Mouse (Mus musculus) heart, postnatal 0 days (tissue): ENCODE measurements around the gene Prkar2a. TPM values are rescaled to one million over a fixed set of nuclear protein-coding genes. Genes with fewer than 3 reads are reported as not detected.

ENCODE experiments used
- ATAC-seq: fragments of 200-750 bp; cut with Nextera tagmentation; 2 replicates; pipeline ENCODE4 v1.8.0; 2017; ENCODE audit warnings: low read depth, moderate number of reproducible peaks, moderate library complexity; ENCODE audit not compliant: insufficient read depth
- DNase-seq: peaks from one replicate; pipeline ENCODE4 v3.0.0-alpha.2; 2016; ENCODE audit warnings: low spot score
- H3K27ac ChIP-seq: fragments of 300-500 bp; sonication (generic); 2 replicates; pipeline ENCODE4 v1.5.1; 2014; ENCODE audit warnings: low read depth, mild to moderate bottlenecking
- H3K27me3 ChIP-seq: fragments of 300-500 bp; sonication (generic); 2 replicates; pipeline ENCODE4 v1.6.1; 2014; ENCODE audit warnings: low read length, mixed read lengths; ENCODE audit not compliant: control insufficient read depth, insufficient read depth
- H3K36me3 ChIP-seq: fragments of 300-500 bp; sonication (generic); replicated peaks from 2 replicates; pipeline ENCODE4 v1.6.1; 2014; ENCODE audit warnings: low read length, mixed read lengths; ENCODE audit not compliant: control insufficient read depth, insufficient read depth
- H3K4me1 ChIP-seq: fragments of 300-500 bp; sonication (generic); 2 replicates; pipeline ENCODE4 v1.6.1; 2014; ENCODE audit warnings: antibody characterized with exemption; ENCODE audit not compliant: control insufficient read depth, insufficient read depth
- H3K4me2 ChIP-seq: fragments of 300-500 bp; sonication (generic); 2 replicates; pipeline ENCODE4 v1.6.1; 2014; ENCODE audit warnings: low read depth, mild to moderate bottlenecking, low read length, moderate library complexity
- H3K4me3 ChIP-seq: fragments of 300-500 bp; sonication (generic); 2 replicates; pipeline ENCODE4 v1.5.1; 2014; ENCODE audit warnings: low read depth, low read length
- H3K9ac ChIP-seq: fragments of 300-500 bp; sonication (generic); replicated peaks from 2 replicates; pipeline ENCODE4 v1.6.1; 2014; ENCODE audit warnings: low read depth, low read length, mixed read lengths
- H3K9me3 ChIP-seq: fragments of 300-500 bp; sonication (generic); replicated peaks from 2 replicates; pipeline ENCODE4 v1.6.1; 2016; ENCODE audit warnings: low read length; ENCODE audit not compliant: control insufficient read depth
- CTCF ChIP-seq: IDR thresholded peaks from 2 replicates; pipeline ENCODE4 v1.5.1; 2016; ENCODE audit warnings: antibody characterized with exemption, control low read depth, low read depth
- EP300 ChIP-seq: IDR thresholded peaks from 2 replicates; pipeline ENCODE4 v1.6.1; 2016; ENCODE audit warnings: antibody characterized with exemption, low read depth
- WGBS: fragments of 180-500 bp; shearing (Covaris S2); extraction: QIAGEN DNeasy Blood & Tissue Kit; methylation state at CpG from one replicate; pipeline ENCODE4 v1.1.7; 2014; 5-methylcytosine and 5-hydroxymethylcytosine counted together
- polyA plus RNA-seq: library from polyadenylated mRNA; unstranded; fragments of >200 nt; fragmentation: Nextera tagmentation; extraction: Ambion mirVana; gene quantifications from 2 replicates; pipeline ENCODE4 v1.2.1, GENCODE M21; 2015
- total RNA-seq: library from RNA; depleted of rRNA; stranded (reverse); fragments of >200 nt; gene quantifications from 2 replicates; pipeline ENCODE4 v1.2.3, GENCODE M21; 2014; ENCODE audit warnings: low replicate concordance

Gene Prkar2a
- total and polyA plus RNA-seq, 2 experiments from 2014 or later = 20.7 to 48.2 TPM

DNA sequence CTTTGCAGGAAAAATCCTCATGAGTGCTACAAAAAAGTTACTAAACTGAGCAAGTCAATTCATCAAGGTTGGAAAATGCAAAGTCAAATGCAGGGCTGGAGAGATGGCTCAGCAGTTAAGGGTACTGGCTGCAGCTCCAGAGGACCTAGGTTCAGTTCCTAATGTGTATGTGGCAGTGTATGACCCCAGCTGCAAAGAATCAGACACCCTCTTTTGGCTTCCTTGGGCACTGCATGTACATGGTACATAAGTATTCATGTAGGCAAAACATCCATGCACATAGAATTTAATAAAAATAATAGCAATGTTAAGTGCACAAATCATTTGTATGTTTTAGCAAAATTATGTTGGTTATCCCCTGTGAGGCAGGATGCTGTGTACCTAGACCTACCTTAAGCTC lies 43.3 kb downstream of the Prkar2a start:
- ATAC-seq (no peak), DNase-seq (no peak)
- Histone ChIP-seq H3K4me3 (no peak overlapping the region), H3K4me1 (no peaks in the 10 kb centered on the region), H3K36me3 (peaks cover 42% of the 10 kb centered on the region), H3K9ac (no peak overlapping the region), H3K27me3 (no peaks in the 10 kb centered on the region), H3K9me3 (no peaks in the 10 kb centered on the region), H3K4me2 (no peak overlapping the region), H3K27ac (no peak overlapping the region)
- TF ChIP-seq EP300 (no peak), CTCF (no peak)

DNA sequence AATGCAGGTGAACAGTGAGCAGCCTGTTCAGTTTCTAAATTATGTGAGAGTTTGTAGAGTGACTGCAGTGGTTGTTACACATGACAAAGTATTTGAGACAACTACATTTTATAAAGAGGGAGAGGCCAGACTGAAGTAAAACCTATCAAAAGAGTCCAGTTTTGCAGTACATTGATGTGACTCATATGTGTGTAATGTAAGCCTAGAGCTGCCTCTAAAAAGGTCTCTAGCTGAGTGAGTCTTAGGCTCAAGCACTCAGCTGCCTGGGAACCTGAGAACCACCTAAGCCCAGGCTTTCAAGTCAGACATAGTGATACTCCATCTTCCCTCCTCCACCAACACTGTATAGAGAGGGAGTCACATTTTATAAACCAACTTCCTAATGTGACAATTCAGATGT lies 45.5 kb downstream of the Prkar2a start:
- H3K9me3 ChIP-seq = no peaks in the 10 kb centered on the region
- no peak for ATAC-seq

DNA sequence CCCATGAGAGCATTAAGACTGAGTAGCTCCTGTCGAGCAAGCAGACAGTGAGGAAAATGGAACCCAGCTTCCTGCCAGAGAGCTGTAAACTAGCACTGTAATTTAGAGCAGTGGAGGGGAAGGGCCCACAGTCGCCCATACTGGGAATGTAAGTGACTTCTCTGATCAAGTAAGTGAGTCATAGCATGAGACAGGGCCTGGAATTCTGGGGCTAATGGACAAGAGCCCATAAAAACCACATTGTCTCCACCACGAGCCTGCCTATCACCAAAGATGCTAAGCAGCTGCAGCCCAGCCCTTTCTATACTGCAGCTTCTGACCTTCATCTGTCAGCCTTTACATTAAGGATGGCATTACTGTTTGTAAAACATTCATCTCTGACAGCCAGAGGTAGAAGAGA lies 50.1 kb downstream of the Prkar2a start:
- H3K4me3 ChIP-seq = no peak overlapping the region
- DNase-seq = no peak
- H3K27me3 ChIP-seq = no peaks in the 10 kb centered on the region
- H3K27ac ChIP-seq = no peak overlapping the region
- H3K36me3 ChIP-seq = peaks cover 52% of the 10 kb centered on the region
- no peak overlapping the region for H3K4me2 ChIP-seq
- no peak overlapping the region for H3K9ac ChIP-seq
- H3K9me3 ChIP-seq = no peaks in the 10 kb centered on the region
- WGBS = 58% methylated on average over 3 of the region's 3 CpGs
- no peaks in the 10 kb centered on the region for H3K4me1 ChIP-seq
- ATAC-seq = no peak
- TF ChIP-seq CTCF (no peak), EP300 (no peak)

More for the DNA sequence above, 45.5 kb downstream of the Prkar2a start:
- no peak for TF ChIP-seq CTCF
- TF ChIP-seq EP300 = no peak
- no peak overlapping the region for H3K9ac ChIP-seq
- no peaks in the 10 kb centered on the region for H3K4me1 ChIP-seq
- peaks cover 34% of the 10 kb centered on the region for H3K36me3 ChIP-seq
- DNase-seq = no peak
- H3K27ac ChIP-seq = no peak overlapping the region
- H3K4me2 ChIP-seq = no peak overlapping the region
- H3K27me3 ChIP-seq = no peaks in the 10 kb centered on the region
- no peak overlapping the region for H3K4me3 ChIP-seq

DNA sequence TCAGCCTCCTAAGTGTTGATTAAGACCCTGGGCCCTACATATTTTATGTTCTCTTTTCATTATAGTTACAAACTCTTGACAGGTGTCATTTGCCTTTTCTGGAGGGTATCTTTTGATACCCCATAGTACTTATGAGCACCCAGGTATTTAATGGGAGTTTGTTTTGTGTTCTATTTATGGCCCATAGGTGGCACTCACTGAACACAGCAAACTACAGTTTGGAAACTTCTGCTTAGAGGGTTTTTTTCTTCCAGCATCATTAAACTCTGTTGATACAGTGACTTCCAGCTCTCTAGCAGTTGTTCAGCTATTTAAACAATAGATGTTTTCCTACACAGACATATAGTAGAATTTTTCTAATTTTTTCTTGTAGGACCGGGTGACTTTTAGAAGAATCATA lies 50.9 kb downstream of the Prkar2a start:
- H3K4me3 ChIP-seq = no peak overlapping the region
- no peaks in the 10 kb centered on the region for H3K27me3 ChIP-seq
- H3K4me1 ChIP-seq = no peaks in the 10 kb centered on the region
- ATAC-seq (no peak), DNase-seq (peak; percentile 39)
- TF ChIP-seq CTCF (peak; percentile 39), EP300 (no peak)
- H3K36me3 ChIP-seq = peaks cover 50% of the 10 kb centered on the region
- no peak overlapping the region for H3K9ac ChIP-seq
- WGBS = 90% methylated on average over 1 of the region's 1 CpGs
- no peak overlapping the region for H3K4me2 ChIP-seq
- no peak overlapping the region for H3K27ac ChIP-seq
- H3K9me3 ChIP-seq = no peaks in the 10 kb centered on the region

DNA sequence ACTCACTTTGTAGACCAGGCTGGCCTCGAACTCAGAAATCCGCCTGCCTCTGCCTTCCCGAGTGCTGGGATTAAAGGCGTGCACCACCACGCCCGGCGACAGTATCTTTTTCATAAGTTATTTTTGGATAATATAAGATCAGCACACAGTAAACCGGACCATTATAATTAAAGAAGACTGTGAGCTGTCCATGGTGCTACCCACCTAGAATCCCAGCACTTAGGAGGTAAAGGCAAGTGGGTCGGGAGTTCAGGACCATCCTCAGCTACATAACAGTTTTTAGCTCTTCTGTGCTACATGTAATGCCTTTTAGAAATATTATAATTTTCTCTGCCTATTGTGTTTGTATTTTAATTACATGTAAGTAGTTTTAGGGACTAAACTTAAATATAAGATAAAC lies 52.9 kb downstream of the Prkar2a start:
- Histone ChIP-seq H3K36me3 (peaks cover 55% of the 10 kb centered on the region), H3K4me3 (no peak overlapping the region), H3K9ac (no peak overlapping the region), H3K9me3 (no peaks in the 10 kb centered on the region), H3K4me1 (no peaks in the 10 kb centered on the region), H3K27ac (no peak overlapping the region), H3K4me2 (no peak overlapping the region), H3K27me3 (no peaks in the 10 kb centered on the region)
- ATAC-seq (no peak), DNase-seq (no peak)
- no peak for TF ChIP-seq EP300
- TF ChIP-seq CTCF = no peak
- 78% methylated on average over 9 of the region's 9 CpGs for WGBS

DNA sequence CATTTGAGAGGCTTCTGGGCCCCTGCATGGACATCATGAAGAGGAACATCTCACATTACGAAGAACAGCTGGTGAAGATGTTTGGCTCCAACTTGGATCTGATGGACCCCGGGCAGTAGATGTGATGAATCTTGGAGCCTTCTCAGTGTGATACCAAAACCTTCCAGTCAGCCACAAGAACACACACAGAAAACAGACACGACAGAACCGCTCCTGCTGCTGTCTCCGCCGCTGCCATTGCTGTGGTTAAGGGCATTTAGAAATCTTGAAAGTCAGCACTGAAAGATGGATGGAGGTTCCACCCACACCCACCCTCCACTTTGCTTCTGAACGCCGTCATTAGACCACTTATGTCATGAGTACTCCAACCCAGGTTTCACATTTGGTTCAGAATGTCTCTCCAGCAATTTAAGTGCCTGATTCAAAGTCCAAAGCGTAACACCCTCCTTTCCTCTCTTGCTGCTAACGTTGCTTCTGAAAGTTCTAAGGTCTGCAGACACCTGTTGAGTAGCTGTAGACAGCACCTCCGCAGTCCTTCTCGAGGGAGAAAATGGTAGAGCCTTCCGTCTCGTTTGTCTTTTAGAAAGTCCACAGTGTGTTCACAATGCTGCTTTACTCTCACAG lies 57.9 kb downstream of the Prkar2a start:
- H3K27ac ChIP-seq = no peak overlapping the region
- 76% methylated on average over 14 of the region's 14 CpGs for WGBS
- H3K9me3 ChIP-seq = no peaks in the 10 kb centered on the region
- no peak overlapping the region for H3K4me2 ChIP-seq
- H3K27me3 ChIP-seq = no peaks in the 10 kb centered on the region
- DNase-seq (no peak), ATAC-seq (no peak)
- H3K9ac ChIP-seq = no peak overlapping the region
- no peaks in the 10 kb centered on the region for H3K4me1 ChIP-seq
- TF ChIP-seq EP300 = no peak
- no peak for TF ChIP-seq CTCF
- no peak overlapping the region for H3K4me3 ChIP-seq
- H3K36me3 ChIP-seq = peaks cover 61% of the 10 kb centered on the region
